Mouse (Mus musculus): ENCODE results near the gene Gak.

DNA sequence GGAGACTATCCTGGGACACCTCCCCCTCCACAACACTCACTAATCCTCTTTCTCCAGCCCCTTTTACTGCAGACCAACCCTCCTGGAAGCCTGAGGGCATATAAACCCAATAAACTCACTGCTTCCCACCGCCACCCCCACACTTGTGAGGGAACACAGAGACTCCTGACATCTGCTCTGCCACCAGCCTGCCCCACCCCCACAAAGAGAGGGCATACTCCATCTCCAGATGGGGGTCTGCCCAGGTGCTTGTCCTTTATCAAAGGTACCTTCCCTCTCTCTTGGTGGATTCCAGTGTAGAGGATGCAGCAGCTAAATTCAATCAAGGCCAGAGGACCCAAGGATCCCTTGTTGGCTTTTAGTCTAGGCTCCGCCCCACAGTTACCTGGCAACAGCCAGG, 108.5 kb downstream of the Gak start:
- TF ChIP-seq FLI1 (IDR thresholded peaks at IDR 0.05; ENCODE audit: low read length) (no peak), GATA1 (IDR thresholded peaks at IDR 0.05; ENCODE audit: borderline replicate concordance, low read length) (no peak)
